Mouse (Mus musculus) thymus, postnatal 14 days (tissue): ENCODE results near the gene Mvb12b.

Experiments
- DNase-seq: peaks from one replicate; pipeline ENCODE4 v3.0.0; 2021

Gene Mvb12b

DNA sequence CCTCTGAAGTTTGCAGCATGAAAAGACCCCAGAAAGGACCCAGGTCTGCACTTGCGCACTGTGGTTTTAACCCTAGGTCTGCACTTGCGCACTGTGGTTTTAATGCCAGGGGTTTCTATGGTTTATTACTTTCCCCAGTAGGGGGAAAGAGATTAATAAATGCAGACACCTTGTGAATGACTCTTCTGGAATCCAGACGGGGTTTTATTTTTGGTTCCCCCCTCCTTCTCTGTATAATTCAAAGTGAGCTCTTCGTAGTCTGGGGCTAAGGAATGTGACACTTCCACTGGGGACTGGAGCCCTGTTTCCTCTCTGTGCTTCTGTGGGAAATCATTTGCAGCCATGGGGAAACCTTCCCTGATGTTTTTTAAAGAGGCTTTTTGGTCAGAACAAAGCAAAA lies 113.6 kb downstream of the Mvb12b start:
- DNase-seq: no peak

DNA sequence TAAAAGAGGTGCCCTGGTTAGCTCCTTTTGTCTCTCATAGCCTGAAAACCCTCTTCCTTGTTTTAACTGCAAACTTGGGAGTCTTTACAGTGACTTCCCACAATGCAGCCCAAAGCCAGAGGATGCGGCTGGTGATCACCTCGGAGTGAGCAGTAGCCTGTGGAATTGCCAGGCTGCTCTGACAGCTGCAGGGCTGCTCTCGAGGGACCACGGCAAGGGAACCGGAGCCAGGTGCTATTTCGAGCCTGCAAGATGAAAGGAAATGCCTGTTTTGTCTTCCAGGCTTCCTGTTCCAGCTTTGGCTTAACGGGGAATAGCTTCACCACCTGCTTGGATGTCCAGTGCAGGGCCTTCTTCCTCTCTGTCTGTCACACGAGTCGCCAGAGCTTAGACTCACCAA lies 115.3 kb downstream of the Mvb12b start:
- DNase-seq: no peak

DNA sequence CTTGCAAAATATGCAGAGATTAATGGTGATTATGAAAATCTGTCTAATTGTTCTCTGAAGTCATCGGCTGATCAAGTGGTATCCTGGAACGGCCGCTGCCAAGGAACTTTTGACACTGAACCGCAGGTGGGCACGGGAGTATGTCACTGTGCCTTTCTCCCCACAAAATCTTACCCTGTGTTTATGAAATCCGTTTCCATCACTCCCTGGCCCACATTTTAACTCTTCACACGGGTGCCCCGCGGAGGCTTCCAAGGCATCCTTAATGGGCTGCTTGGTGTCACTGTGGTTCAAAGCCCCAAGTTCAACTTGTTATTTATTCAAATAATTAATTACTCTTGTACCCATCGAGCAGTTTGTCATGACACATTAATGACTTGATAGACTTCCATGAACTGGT lies 116.4 kb downstream of the Mvb12b start:
- no peak for DNase-seq

DNA sequence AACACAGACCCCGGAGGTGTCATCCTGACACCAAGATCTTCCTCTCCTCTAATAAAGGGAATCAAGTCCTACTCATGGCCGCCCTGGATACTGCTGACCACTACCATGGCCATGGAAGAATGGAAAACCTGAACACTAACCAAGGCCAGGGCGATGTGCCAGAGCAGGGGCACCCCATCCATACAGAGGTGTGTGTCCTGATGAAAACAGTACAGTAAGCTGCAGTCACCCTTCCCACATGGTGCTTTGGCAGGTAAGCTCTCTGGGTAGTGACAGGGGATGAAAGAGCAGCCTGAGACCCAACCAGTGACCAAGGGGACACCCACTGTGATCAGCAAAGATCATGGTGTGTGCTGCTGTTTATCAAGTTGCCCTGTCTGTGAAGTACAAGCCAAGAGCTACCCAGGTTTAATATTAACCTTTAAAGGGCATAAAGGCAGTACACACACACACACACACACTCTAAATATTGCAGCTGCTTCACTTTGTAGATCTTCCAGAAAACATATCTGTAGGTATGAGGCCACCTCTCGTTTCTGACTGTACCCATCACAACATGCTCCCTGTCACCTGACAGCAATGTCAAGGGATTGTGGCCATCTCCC lies 117.1 kb downstream of the Mvb12b start:
- DNase-seq: no peak

DNA sequence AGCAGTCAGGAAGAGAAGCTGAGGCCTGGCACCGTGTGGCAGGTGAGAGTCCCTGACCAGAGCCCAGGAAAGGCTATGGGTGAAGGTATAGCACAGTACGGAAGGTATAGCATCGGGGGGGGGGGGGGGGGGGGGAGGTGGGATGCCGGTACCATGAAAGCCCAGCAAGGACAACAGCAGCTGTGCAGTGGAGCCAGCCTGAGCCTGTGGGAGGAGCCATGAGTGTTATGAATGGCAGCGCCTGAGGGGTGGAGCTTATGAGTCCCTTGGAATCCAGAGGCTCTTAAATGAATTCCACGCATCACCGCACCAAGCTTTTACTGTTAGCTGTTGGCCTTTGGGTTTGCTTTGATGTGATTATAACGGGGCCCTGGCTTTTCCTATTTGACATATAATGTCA lies 123.3 kb downstream of the Mvb12b start:
- no peak for DNase-seq

DNA sequence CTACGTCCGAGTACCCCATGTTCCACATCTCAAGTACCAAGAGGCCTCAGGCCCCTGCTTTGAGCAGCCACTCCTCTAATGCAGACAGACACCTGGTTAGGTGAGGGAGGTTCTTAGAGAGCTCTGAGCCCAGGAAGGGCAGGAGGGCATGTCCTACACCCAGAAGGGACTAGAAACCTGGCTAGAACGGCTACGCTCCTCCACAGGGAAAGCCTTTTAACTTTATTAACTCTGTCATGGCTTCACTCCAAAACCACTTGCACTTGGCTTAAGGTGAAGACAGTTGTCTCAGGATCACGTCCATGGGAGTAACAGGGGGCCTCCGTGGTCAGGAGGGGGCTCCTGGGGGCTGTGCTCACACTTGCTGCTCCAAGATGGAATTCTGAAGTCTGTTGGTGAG lies 125.5 kb downstream of the Mvb12b start:
- DNase-seq: no peak

DNA sequence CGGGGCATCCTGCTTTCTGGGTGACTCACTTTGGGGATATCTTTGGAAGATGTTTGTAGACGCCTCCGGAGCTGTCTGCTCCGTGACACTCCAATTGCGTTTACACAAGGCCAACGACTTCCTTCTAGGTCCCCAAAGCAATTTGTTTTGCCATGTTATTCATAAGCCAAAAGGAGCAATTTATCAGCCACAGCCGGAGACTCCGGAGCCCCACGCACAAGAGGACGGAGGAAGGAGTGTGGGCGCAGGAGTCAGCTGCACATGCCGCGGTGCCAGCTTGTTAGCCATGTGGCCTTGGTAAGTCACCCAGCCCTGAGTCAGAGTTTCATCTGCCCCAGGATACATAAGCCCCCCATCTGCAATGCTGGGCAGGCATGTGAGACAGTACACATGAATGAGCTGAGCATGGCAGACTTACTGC lies 127.2 kb downstream of the Mvb12b start:
- no peak for DNase-seq

DNA sequence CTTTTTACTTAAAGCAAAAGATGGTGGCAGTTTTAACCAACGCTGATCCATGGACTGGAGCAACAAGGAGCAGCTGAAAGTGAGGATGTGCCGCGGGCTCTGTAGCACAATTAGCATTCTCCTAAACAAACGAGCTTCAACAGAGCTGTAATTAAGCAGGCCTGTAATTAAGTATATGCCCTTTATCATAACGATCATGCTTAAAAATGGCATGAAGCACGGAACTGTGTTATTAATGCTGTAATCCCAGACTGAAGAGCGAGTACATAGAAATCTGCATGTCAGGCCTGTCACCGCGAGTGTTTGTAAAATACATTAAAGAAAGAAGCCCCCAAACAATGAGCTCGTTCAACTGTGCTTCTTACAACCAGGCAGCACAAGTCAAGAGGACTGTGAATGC lies 128.3 kb downstream of the Mvb12b start:
- DNase-seq: no peak

DNA sequence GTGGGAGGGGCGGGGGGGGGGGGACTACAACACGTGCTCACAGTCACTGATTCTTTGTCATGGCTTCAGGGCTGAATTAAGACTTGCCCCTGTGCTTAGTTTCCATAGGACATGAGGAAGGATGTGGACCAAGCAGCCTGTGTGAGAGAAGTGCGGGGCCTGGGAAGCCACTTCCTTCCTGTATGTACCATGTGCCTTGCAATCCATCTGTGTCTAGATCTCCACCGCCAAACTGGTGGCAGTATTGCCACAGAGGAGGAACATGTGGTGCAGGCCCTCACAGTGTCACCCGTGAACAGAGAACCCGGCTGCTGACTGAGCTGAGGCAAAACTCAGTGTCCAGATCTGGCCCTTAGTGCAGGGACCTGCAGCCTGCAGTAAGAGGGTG lies 132.1 kb downstream of the Mvb12b start:
- peak; percentile 71 for DNase-seq

DNA sequence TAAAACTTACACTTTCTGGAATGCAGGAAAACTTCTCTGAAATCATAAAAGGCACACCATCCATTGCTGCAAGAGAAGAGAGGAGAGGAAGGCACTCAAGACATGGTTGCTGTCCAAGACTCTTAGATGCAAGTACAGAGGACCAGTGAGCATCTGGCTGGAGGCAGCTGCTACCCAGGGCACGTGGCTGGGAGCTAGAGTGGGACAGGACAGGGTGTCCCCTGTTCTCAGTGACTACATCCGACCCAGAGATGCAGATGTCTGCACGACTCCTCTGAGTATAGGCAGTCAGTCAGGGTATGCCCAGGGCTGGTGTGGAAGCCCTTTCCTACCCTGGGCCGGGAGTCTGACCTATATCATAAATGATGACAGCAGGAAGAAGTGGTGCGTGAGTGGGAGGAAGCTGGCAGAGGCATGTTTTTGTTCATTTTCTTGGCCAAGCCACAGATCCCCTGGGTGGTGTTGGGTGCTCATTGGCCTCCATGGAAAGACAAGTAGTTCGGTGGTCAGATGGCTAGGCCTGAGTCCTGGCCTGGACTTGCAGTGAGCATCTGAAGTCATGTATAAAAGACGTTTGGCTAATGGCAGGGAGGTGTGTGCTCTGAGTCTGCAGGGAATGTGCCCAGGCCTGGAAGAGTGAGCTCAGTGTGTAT lies 132.6 kb downstream of the Mvb12b start:
- peak; percentile 21 for DNase-seq

DNA sequence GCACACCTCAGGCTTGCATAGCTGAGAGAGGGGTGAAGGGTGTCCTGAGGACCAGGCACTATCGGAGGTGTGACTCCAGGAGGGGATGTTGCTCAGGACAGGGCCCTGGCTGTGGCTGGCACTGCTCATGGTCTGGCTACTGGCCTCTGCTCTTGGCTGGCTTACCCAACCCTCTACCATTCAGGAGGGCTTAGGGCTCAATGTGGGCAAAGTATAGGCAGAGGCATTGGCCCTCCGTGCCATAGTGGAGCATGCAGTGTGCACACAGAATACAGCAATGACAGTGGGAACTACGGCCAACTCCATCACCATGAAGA lies 133.5 kb downstream of the Mvb12b start:
- no peak for DNase-seq

DNA sequence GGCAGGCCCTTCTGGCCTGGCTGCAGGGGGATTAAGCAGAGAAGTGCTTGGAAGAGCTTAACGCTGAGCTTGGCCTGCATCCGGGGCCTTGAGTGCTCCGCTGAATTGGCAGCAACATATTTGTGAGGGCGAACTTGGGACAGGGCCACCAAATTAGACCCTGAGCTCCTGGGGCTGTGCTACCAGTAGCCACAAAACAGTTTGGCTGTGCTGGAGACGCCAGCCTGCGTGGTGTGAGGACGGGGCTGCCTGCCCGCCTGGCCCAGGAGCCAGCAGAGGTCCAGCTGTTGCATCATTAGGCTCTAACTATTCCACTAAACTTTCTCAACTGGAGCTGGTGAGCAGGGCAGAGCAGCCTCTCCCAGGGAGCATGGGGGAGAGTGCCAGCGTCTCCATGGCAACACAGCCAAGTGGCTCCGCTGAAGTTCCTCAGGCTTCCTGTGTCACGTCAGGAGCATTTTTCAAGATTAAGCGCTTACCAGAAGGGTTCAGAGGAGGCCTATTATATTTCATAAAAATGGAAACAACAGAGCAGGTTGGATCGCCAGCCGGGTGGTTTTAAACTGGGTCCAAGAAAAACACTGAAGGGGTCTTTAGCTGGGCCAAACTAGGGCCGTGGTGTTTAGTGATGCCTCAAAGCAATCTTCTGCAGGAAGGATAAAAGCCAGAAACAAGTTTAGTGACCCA lies 134.0 kb downstream of the Mvb12b start:
- peak; percentile 39 for DNase-seq

DNA sequence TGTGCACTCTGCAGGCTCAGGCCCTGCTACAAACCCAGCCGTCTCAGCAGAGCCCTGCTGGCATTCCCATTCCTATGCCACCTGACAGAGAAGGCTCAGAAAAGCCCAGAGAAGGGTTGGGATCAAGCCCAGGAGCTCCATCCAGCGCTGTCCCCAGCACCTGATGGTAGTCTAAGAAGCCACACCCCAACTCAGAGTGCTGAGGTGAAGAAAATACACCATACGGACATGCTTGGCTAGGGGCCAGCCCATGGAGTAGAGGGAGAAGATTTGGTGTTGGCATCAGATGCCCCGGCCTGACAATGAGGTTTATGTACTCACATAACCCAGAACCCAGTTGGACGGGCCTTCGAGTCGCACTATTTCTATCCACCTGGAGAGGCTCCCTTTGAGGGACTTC lies 137.1 kb downstream of the Mvb12b start:
- no peak for DNase-seq

DNA sequence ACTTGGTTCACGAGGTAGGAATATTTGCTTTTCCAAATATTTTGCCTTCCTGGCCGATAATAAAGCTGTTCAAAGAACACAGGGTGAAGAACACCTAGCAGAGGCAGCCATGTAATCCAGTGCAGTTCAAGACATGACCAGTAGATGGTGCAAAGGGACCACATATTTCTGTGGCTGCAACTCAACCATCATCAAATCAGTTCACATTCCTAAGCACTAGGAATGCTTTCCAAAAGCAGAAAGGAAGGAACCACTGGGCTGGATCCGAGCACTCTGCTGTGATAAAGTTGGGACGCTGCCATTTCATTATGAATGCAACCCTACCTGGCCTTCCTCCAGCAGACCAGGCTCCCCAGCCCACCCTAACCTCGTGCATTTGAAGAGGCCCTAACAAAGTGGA lies 141.3 kb downstream of the Mvb12b start:
- DNase-seq: peak; percentile 74

DNA sequence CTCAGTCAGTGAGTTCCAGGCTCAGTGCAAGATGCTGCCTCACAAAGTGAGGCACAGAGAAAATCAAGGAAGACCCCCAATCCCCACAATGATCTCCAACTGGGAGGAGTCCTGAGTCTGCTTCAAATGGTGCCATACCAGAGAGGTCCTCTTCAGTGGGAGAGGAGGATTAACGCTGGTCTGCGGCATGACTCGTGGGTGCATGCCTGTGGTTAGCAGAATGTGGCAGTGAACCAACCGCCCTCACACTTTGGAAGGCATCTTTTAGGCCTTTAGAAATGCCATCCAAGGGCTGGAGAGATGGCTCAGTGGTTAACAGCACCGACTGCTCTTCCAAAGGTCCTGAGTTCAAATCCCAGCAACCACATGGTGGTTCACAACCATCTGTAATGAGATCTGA lies 142.0 kb downstream of the Mvb12b start:
- DNase-seq: no peak

DNA sequence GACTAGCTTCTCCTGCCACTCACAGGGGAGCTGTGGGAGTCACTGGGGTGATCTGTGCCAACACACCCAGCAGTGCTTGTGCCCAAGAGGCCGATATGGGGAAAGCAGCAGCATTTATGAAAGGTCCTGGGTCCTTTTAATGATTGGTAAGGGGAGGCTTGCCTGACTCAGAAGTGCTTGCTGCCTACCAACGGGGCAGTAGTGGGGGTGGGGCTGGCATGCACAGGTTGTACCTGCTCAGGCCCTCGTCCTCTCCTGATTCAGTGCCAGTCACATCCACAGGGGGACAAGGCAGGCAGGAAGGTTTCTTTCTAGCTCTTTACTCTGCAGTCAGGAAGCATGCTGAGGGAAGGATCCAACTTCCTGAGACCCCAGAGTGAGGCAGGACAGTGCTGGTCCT lies 150.6 kb downstream of the Mvb12b start:
- no peak for DNase-seq

DNA sequence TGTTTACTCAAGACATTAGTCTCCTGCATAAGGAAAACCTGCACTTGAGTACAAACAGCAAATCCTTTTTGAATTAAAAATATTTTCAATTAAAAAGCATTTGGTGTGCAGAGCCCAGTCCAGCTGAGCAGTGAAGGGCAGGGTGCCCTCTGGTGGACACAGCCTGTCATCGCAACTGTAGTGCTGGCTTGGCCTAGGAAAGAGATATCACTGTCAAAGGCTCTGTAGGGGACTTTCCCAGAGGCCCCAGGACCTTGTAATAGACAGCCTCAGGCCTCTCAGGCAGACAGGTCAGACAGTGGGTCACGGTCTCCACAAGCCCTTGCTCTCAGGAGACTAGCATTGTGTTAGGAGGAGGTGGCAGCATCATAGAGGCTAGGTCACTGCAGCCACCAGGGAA lies 151.0 kb downstream of the Mvb12b start:
- DNase-seq: peak; percentile 74

DNA sequence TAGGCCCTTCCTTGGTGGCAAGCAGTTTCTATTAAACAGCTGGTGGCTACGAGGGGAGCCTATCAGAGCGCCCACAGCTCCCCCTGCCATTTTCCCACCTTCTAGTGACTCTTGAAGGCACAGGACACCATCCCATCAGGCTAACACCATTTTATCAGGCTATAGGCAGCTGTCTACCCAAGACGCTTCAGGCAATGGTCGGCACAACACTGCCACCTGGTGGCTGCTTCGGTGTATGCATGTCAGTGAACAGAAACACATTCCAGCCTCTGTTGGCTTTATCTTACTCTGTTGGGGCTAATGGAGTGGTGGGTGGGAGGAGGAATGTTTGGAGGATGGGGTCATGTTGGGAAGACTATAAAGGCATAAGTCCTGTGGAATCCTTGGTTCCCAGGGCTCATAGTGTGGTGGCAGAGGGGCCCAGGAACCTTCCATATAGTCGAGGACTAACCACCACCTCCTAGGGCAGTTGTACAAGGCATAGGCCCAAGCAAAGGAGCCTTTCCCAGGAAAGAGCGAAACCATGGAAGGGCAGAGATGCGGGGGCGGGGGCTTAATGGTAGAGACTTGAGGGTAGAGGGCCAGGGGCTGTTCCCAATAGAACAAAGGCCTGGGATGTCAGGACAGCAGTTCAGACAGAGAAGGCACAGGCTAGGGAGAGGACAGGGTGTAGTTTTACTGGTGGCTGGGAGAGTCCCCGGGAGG lies 152.8 kb downstream of the Mvb12b start:
- DNase-seq: peak; percentile 80

DNA sequence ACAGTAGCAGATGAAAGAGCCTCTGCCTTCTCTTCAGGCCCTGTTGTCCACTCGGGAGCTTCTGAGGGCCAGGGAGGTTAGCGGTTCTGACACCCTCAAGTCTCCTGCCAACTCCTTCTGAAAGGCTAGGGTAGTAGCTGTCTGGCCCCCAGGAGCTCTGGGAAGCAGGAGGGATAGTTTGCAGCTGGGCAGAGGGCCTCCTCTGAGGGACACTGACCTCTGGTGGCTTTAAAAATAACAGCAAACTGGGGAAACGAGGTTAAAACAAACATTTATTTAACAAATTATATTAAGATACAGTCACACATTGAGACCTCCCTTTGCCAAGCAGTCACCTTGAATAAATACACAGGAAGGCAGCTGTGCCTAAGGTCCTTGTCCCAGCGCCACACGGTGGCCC lies 158.0 kb downstream of the Mvb12b start:
- DNase-seq: no peak

DNA sequence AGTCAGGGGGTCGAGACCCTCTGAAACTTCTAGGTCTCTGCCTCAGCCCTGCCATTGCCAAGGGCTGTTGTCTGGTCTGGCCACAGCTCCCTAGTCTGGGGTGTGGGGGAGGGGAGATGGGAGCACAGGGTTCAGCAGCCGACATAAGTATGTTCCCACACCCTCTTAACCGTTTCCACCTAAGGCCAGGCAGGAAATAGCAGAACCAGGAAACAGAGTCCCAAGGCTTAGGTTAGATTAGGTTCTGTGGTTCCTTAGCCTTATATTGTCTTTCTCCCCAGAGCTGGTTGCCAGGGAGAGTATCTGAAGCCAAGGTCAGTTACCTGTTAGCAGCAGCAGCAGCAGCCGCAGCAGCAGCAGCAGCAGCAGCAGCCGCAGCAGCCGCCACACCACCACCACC lies 160.5 kb downstream of the Mvb12b start:
- DNase-seq: no peak

DNA sequence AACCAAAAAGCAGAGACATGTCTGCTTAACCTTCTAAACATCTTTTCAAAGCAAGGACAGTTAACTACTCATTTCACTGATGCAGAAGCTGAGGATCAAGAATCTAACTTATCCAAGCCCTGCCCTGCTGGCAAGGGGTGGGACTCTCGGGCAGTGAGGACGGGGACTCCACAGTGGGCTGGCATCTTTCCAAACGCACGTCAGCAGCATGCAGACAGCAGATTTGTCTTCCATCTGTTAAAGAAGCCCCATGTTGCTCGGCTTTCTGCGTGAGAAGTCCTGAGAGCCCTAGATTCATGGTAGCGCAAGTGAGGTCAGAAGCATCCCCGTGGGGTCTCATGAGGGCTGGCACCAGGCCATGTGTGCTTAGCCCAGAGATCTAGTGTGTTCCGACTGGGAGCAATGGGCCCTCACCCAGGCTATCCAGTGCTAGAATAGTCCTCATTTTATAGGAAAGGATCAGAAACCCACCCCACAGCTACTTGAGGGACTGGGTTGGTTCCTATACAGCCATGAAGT lies 167.3 kb downstream of the Mvb12b start:
- DNase-seq: no peak

DNA sequence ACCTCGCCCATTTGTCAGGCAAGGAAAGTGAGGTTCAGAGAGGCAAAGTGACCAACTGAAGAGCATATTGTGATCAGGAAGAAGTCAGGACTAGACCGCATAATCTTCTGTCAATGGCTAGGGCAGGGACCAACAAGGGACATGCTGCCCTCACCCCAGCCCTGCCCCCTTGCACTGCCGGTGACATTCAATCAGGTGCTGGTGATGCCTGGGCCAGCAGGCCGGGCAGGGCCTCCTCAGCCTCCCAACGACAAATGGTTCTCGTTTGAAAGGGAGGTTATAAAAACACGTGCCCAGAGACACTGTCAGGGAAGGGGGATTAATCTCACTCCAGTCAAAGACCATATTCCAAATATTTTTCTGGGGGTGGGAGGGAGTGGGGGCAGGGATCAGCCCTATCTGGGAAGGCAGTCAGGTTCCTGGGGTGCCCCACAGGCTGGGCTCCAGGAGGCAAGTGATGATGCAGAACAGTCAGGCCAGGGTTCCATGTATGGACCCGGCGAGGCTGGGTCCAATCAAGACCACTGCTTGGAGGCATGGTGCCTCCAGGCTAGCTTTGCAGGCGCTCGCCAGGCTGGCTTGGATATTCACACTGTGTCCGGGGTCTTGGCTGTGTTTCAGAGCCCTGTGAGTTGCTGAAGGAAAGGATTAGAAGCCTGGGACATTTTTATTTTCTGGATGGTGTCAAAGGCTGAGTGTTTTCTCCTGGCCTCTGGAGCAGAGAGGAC lies 168.2 kb downstream of the Mvb12b start:
- no peak for DNase-seq

DNA sequence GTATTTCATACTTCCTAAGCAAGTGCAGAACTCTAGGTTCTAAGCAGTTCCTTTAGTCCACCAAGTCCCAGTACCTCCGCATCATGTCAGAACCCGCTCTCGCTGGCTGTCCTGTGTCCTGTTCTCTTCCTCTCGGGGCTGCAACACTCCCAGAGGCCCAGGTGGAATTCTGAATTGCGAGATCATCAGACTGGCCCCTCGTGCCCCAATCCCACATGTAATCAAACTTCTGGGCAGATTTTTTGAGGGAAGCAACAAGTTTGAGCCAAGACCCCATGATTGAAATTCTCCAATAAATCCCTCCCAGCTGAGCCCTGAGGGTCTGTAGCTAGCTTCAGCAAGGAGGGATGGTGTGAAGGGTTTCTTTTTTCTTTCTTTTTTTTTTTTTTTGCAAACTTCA lies 169.2 kb downstream of the Mvb12b start:
- no peak for DNase-seq
